Mouse (Mus musculus) regulatory T cell (primary cell): ENCODE results near the gene Imp4.

Experiments used
- in situ Hi-C: fragments of 300-600 bp; cut with MboI, MseI; formaldehyde crosslinking; loops from one replicate; pipeline ENCODE4 v1.15.1; 2025; ENCODE audit warnings: high pct_unique_total_duplicates

Gene Imp4

GRCm38 (mm10) chr1:34460061-34460441 is 20.4 kb downstream of the Imp4 start:
- in situ Hi-C loops, result no loop called here

- in situ Hi-C loops, result no loop called here
These were observed 23.1 kb downstream of the Imp4 start for GRCm38 (mm10) chr1:34462766-34463165.

- in situ Hi-C loops, result no loop called here
These were observed 24.7 kb downstream of the Imp4 start for GRCm38 (mm10) chr1:34464310-34464817.

- in situ Hi-C loops, result no loop called here
These were observed 25.8 kb downstream of the Imp4 start for GRCm38 (mm10) chr1:34465445-34465844.

- in situ Hi-C loops, result no loop called here
These were observed 28.4 kb downstream of the Imp4 start for GRCm38 (mm10) chr1:34468051-34468450.

GRCm38 (mm10) chr1:34468500-34468899 is 28.8 kb downstream of the Imp4 start:
- in situ Hi-C loops, result no loop called here

GRCm38 (mm10) chr1:34469801-34470200 is 30.1 kb downstream of the Imp4 start:
- in situ Hi-C loops, result no loop called here

GRCm38 (mm10) chr1:34472427-34473300 is 33.0 kb downstream of the Imp4 start:
- in situ Hi-C loops, result no loop called here

GRCm38 (mm10) chr1:34478891-34479655 is 39.4 kb downstream of the Imp4 start:
- in situ Hi-C loops, result no loop called here

GRCm38 (mm10) chr1:34480801-34481200 is 41.1 kb downstream of the Imp4 start:
- in situ Hi-C loops, result no loop called here

GRCm38 (mm10) chr1:34481920-34482669 is 42.4 kb downstream of the Imp4 start:
- in situ Hi-C loops, result no loop called here

- in situ Hi-C loops, result no loop called here
These were observed 44.8 kb downstream of the Imp4 start for GRCm38 (mm10) chr1:34484470-34484869.

GRCm38 (mm10) chr1:34485461-34486188 is 46.0 kb downstream of the Imp4 start:
- in situ Hi-C loops, result no loop called here

GRCm38 (mm10) chr1:34487383-34487782 is 47.7 kb downstream of the Imp4 start:
- in situ Hi-C loops, result no loop called here

- in situ Hi-C loops, result no loop called here
These were observed 50.3 kb downstream of the Imp4 start for GRCm38 (mm10) chr1:34489852-34490541.

GRCm38 (mm10) chr1:34491480-34491879 is 51.8 kb downstream of the Imp4 start:
- in situ Hi-C loops, result no loop called here
